Mouse (Mus musculus): ENCODE measurements around the gene Bdp1. TPM values are rescaled to one million over a fixed set of nuclear protein-coding genes. Genes with fewer than 3 reads are reported as not detected.

Bdp1 gene
- polyA plus RNA-seq, 1 experiment from 2014 or later = 29.1 TPM

- H3K4me1 ChIP-seq = no peaks in the 10 kb centered on the region
- 84% methylated on average over 1 of the region's 1 CpGs for WGBS
- no peaks in the 10 kb centered on the region for H3K36me3 ChIP-seq (replicated peaks)
- H3K27me3 ChIP-seq (replicated peaks) = no peaks in the 10 kb centered on the region
- H3K4me3 ChIP-seq = no peak overlapping the region
- H3K27ac ChIP-seq = no peak overlapping the region
- H3K4me2 ChIP-seq = no peak overlapping the region
- H3K9ac ChIP-seq = no peak overlapping the region
- no peaks in the 10 kb centered on the region for H3K9me3 ChIP-seq
- ATAC-seq (replicated peaks) = no peak
Measured at GRCm38 (mm10) chr13:99983320-99983719, 120.5 kb downstream of the Bdp1 start.

DNA sequence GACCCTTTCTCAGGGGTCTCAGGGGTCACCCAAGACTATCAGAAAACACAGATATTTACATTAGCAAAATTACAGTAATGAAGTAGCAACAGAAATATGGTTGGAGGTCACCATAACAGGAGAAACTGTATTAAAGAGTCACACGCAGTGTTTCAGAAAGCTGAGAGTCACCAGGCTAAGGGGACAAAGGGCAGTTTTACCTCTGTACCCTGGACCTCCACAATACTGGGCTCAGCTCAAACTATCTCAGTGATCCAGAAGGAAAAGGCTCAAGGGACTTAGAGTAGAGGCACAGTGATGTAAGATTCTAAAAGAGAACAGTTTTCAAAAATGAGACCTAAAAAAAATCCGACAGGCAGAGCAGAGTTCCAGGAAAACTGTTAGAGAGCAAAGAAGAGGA is 124.5 kb downstream of the Bdp1 start:
- no peak overlapping the region for H3K4me3 ChIP-seq
- ATAC-seq (replicated peaks) = no peak
- no peaks in the 10 kb centered on the region for H3K36me3 ChIP-seq (replicated peaks)
- H3K27me3 ChIP-seq (replicated peaks) = no peaks in the 10 kb centered on the region
- no peaks in the 10 kb centered on the region for H3K9me3 ChIP-seq
- H3K9ac ChIP-seq = no peak overlapping the region
- H3K27ac ChIP-seq = no peak overlapping the region
- H3K4me1 ChIP-seq = no peaks in the 10 kb centered on the region
- WGBS = 56% methylated on average over 2 of the region's 2 CpGs
- H3K4me2 ChIP-seq = no peak overlapping the region

GRCm38 (mm10) chr13:99970089-99970488 is 133.8 kb downstream of the Bdp1 start:
- Histone ChIP-seq H3K36me3 (replicated peaks) (no peaks in the 10 kb centered on the region), H3K9me3 (no peaks in the 10 kb centered on the region), H3K4me2 (no peak overlapping the region), H3K27me3 (replicated peaks) (no peaks in the 10 kb centered on the region), H3K4me1 (no peaks in the 10 kb centered on the region), H3K4me3 (no peak overlapping the region), H3K27ac (no peak overlapping the region), H3K9ac (no peak overlapping the region)
- ATAC-seq (replicated peaks) = no peak
- WGBS = 83% methylated on average over 5 of the region's 5 CpGs

Other genes starting within 250 kb of the Bdp1 start
- gene Cartpt, start 203.0 kb downstream of the Bdp1 start, polyA plus RNA-seq (2015; fragmentation: Nextera tagmentation; extraction: Ambion mirVana) = 16.8 and 19.2 TPM in 2 replicates
- 29.9 and 30.0 TPM in 2 replicates for gene Mccc2, start 88.4 kb downstream of the Bdp1 start, polyA plus RNA-seq (2015; fragmentation: Nextera tagmentation; extraction: Ambion mirVana)
- 359 and 394 TPM in 2 replicates for gene Serf1, start 3.9 kb upstream of the Bdp1 start, polyA plus RNA-seq (2015; fragmentation: Nextera tagmentation; extraction: Ambion mirVana)
- 45.5 and 47.0 TPM in 2 replicates for gene Smn1, start 20.8 kb upstream of the Bdp1 start, polyA plus RNA-seq (2015; fragmentation: Nextera tagmentation; extraction: Ambion mirVana)
- 0.04 TPM in 1 of 2 replicates, not detected in the other for gene Naip2, start 98.0 kb upstream of the Bdp1 start, polyA plus RNA-seq (2015; fragmentation: Nextera tagmentation; extraction: Ambion mirVana)
- gene Naip5, start 142.3 kb upstream of the Bdp1 start, polyA plus RNA-seq (2015; fragmentation: Nextera tagmentation; extraction: Ambion mirVana) = 0.09 and 0.10 TPM in 2 replicates
- 0.08 TPM in 1 of 2 replicates, not detected in the other for gene Naip6, start 213.6 kb upstream of the Bdp1 start, polyA plus RNA-seq (2015; fragmentation: Nextera tagmentation; extraction: Ambion mirVana)

All from midbrain, embryonic 15.5 days (tissue).